Mouse (Mus musculus) lung, embryonic 15.5 days (tissue): ENCODE data around the gene Pacrg. TPM values are rescaled to one million over a fixed set of nuclear protein-coding genes. Genes with fewer than 3 reads are reported as not detected.

Source experiments
- ATAC-seq: fragments of 200-750 bp; cut with Nextera tagmentation; 2 replicates; pipeline ENCODE4 v1.8.0; 2017; ENCODE audit warnings: moderate number of reproducible peaks, borderline replicate concordance; ENCODE audit not compliant: low FRiP score, low TSS enrichment; ENCODE audit errors: extremely low read depth
- H3K27ac ChIP-seq: fragments of 300-500 bp; sonication (generic); 2 replicates; pipeline ENCODE4 v1.5.1; 2015; ENCODE audit warnings: moderate library complexity, mild to moderate bottlenecking, inconsistent platforms
- H3K27me3 ChIP-seq: fragments of 300-500 bp; sonication (generic); 2 replicates; pipeline ENCODE4 v1.6.1; 2015; ENCODE audit warnings: inconsistent platforms
- H3K36me3 ChIP-seq: fragments of 300-500 bp; sonication (generic); 2 replicates; pipeline ENCODE4 v1.6.1; 2015; ENCODE audit warnings: inconsistent platforms
- H3K4me1 ChIP-seq: fragments of 300-500 bp; sonication (generic); 2 replicates; pipeline ENCODE4 v1.6.1; 2015; ENCODE audit warnings: inconsistent platforms
- H3K4me2 ChIP-seq: fragments of 300-500 bp; sonication (generic); 2 replicates; pipeline ENCODE4 v1.6.1; 2015; ENCODE audit warnings: inconsistent platforms, mild to moderate bottlenecking, moderate library complexity
- H3K4me3 ChIP-seq: fragments of 300-500 bp; sonication (generic); 2 replicates; pipeline ENCODE4 v1.5.1; 2015; ENCODE audit warnings: mild to moderate bottlenecking, inconsistent platforms
- H3K9ac ChIP-seq: fragments of 300-500 bp; sonication (generic); 2 replicates; pipeline ENCODE4 v1.6.1; 2015; ENCODE audit warnings: inconsistent platforms
- H3K9me3 ChIP-seq: fragments of 300-500 bp; sonication (generic); 2 replicates; pipeline ENCODE4 v1.6.1; 2016; ENCODE audit warnings: inconsistent platforms
- WGBS: fragments of 180-500 bp; shearing (Covaris S2); methylation state at CpG from one replicate; pipeline ENCODE4 v1.1.7; 2015; 5-methylcytosine and 5-hydroxymethylcytosine counted together
- polyA plus RNA-seq: library from polyadenylated mRNA; unstranded; fragments of >200 nt; fragmentation: Nextera tagmentation; extraction: Ambion mirVana; gene quantifications from 2 replicates; pipeline ENCODE4 v1.2.1, GENCODE M21; 2015

The Pacrg gene
- polyA plus RNA-seq, 1 experiment from 2014 or later = 2.7 TPM

DNA sequence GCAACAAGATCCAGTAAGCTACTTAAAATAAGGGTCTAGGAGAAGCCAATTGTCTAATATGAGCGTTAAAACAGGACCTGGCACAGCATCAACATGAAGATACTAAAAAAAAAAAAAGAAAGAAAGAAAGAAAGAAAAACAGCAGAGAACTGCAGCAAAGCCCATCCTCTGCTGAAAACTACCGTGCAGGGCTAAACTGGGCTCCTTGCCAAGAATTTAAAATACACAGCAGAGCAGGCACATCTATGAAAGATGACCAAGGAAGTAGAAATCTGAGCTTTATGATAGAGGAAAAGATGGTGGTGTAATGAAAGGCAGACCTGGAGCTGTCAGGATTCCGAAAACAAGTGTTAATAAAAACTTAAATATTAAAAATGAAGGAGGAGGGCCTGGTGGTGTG is 48.5 kb downstream of the Pacrg start:
- Histone ChIP-seq H3K9me3 (no peaks in the 10 kb centered on the region), H3K9ac (no peak overlapping the region), H3K27ac (no peak overlapping the region), H3K27me3 (no peaks in the 10 kb centered on the region), H3K4me3 (no peak overlapping the region), H3K4me1 (peaks cover 6% of the 10 kb centered on the region; the same call in 1 of the 2 replicates), H3K36me3 (no peaks in the 10 kb centered on the region), H3K4me2 (no peak overlapping the region)
- WGBS = 20% methylated on average over 3 of the region's 3 CpGs
- no peak for ATAC-seq

DNA sequence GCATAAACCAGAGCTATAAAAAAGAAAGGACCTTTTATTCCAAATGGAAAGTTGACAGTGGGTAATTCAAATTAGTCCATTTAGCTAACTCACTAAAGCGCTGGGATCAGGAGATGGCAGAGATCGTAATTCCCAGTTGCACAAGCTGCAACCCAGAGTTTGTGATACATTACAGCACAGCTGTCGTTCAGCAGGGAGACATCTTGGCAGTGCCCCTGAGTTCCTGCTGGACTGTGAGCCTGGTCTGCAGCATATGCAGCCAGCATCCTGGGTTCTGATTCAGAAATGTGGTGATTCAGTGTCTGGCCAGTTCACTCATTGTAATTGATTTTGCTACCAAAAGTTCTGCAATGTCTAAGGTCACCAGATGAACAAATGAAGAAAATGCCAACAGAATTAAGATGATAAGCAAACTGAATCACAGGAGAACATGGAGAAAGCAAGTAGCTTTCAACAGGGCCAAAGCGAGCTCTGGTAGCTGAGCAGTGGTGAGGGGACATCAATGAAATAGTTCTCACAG is 55.6 kb downstream of the Pacrg start:
- Histone ChIP-seq H3K27ac (no peak overlapping the region), H3K4me2 (no peak overlapping the region), H3K27me3 (no peaks in the 10 kb centered on the region), H3K4me1 (no peaks in the 10 kb centered on the region), H3K9me3 (no peaks in the 10 kb centered on the region), H3K36me3 (no peaks in the 10 kb centered on the region), H3K9ac (no peak overlapping the region), H3K4me3 (no peak overlapping the region)
- ATAC-seq = no peak
- 66% methylated on average over 4 of the region's 4 CpGs for WGBS

DNA sequence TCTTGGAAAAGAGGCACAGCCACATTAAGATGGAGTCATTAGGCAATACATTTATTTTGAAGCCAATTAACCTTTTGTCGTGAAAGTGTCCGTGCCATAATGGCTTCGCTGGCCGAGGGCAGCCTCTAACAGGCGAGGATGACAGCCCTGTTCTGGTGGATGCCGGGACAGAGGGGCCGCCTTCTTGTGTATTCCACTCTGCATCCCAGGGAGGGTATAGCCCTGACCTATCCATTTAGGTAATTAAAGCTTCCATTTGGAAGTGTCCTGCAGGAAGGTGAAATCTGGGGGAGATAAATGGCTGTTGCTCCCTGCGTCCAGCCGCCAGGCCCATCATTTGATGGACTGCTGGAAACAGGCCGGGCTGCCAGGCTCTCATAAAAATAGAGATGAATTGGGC is 63.6 kb downstream of the Pacrg start:
- Histone ChIP-seq H3K4me3 (no peak overlapping the region), H3K9me3 (no peaks in the 10 kb centered on the region), H3K36me3 (no peaks in the 10 kb centered on the region), H3K27me3 (no peaks in the 10 kb centered on the region; the same call in 1 of the 2 replicates), H3K27ac (no peak overlapping the region), H3K9ac (no peak overlapping the region), H3K4me2 (no peak overlapping the region), H3K4me1 (peaks cover 10% of the 10 kb centered on the region)
- no peak for ATAC-seq
- WGBS = 28% methylated on average over 10 of the region's 10 CpGs

DNA sequence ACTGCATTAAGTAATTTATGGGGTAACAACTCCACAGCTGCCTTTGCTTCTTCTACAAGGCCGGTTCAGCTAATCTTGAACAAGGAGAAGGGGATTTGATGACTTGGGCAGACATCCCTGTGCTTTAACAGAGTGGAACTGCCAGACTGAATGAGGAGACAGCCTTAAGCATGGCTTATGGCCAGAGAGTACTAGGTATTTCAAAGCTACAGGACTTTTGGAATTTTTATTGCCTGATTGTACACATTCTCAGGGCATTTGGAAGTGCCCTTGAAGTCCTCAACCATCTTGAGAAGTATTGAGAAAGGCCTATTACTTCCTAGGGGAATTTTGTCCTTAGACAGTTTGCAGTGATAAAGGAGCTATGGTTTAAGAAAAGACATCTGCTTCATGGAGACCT is 65.6 kb downstream of the Pacrg start:
- Histone ChIP-seq H3K4me3 (no peak overlapping the region), H3K27me3 (no peaks in the 10 kb centered on the region; the same call in 1 of the 2 replicates), H3K4me2 (no peak overlapping the region), H3K27ac (no peak overlapping the region), H3K4me1 (peaks cover 10% of the 10 kb centered on the region), H3K36me3 (no peaks in the 10 kb centered on the region), H3K9me3 (no peaks in the 10 kb centered on the region), H3K9ac (no peak overlapping the region)
- ATAC-seq = peak; percentile 35; the same call in 1 of the 2 replicates
- WGBS = 14% methylated on average over 1 of the region's 1 CpGs

DNA sequence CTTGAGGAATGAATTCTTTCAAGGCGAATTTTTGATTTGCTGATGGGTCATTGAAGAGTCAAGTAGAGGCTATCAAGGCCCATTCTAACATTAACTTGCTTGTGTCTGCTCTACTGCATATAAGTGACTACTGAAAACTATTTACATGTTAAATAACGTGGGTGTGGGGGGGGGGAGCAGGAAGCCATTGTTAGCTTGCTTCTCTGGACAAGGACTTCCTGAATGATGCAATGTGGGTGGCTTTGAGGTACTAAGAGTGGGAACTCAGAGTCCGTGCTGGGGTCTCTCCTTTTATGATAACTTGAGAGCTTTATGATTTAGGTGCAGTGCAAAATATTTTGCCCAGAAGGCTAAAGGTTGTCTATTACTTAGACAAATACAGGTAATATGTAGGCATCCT is 67.9 kb downstream of the Pacrg start:
- Histone ChIP-seq H3K27ac (no peak overlapping the region), H3K4me3 (no peak overlapping the region), H3K27me3 (no peaks in the 10 kb centered on the region), H3K4me1 (peaks cover 10% of the 10 kb centered on the region), H3K9ac (no peak overlapping the region), H3K4me2 (no peak overlapping the region), H3K36me3 (no peaks in the 10 kb centered on the region), H3K9me3 (no peaks in the 10 kb centered on the region)
- 38% methylated on average over 3 of the region's 3 CpGs for WGBS
- no peak for ATAC-seq

DNA sequence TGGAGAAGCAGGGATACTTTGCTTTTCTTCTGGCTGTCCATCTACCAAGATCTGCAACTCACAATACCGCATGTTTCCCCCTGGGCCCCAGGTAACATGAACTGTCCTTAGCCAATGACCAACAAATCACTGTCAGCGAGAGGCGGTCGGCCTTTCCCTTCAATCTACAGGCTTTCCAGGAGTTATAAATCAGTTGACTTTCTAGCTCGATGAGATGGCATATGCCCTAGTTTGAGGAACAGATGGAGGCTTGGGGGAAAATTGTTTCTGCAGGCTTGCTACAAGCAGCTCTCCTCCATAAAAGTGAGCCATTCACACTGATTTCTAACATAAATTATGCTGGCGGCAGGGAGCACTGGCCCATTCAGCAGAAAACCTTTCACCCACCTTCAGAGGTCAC is 70.2 kb downstream of the Pacrg start:
- Histone ChIP-seq H3K36me3 (no peaks in the 10 kb centered on the region), H3K27me3 (no peaks in the 10 kb centered on the region), H3K9ac (no peak overlapping the region), H3K9me3 (no peaks in the 10 kb centered on the region), H3K4me2 (no peak overlapping the region), H3K27ac (no peak overlapping the region), H3K4me3 (no peak overlapping the region), H3K4me1 (no peaks in the 10 kb centered on the region)
- WGBS = 79% methylated on average over 6 of the region's 6 CpGs
- no peak for ATAC-seq

DNA sequence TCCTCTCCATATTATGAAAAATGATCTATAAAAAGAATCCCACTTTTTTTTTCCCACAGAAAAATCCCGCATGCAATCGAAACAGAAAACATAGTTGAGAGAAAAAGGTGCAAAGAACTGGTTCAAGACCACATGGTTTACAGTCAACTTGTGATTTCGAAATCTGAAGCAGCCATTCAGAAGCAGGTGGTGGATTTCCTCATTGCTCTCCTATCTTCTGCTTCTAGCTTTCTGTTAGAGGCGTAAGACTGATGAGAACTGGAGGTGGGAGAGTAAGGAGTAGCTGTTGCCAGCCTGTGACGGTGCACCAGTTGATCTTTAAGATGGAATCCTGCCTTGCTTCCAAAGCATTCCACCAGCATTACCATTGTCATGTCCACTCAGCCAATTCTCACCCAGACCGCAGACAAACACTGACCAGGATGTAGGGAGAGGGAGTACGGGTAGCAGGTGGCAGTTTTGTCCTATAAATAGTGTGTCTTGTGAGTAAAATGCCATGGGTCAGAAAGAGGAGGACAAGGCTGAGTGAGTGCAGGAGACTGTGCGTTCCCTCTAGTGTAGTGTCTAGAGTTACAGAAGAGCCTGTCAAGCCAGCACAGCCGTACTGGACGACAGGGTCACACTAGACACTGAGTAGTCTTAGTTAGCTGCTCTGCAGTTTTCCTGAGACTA is 73.2 kb downstream of the Pacrg start:
- 65% methylated on average over 10 of the region's 10 CpGs for WGBS
- H3K9me3 ChIP-seq = no peaks in the 10 kb centered on the region
- H3K4me2 ChIP-seq = no peak overlapping the region
- H3K36me3 ChIP-seq = no peaks in the 10 kb centered on the region
- H3K4me3 ChIP-seq = no peak overlapping the region
- no peak for ATAC-seq
- no peak overlapping the region for H3K9ac ChIP-seq
- no peaks in the 10 kb centered on the region for H3K27me3 ChIP-seq
- no peak overlapping the region for H3K27ac ChIP-seq
- H3K4me1 ChIP-seq = no peaks in the 10 kb centered on the region

DNA sequence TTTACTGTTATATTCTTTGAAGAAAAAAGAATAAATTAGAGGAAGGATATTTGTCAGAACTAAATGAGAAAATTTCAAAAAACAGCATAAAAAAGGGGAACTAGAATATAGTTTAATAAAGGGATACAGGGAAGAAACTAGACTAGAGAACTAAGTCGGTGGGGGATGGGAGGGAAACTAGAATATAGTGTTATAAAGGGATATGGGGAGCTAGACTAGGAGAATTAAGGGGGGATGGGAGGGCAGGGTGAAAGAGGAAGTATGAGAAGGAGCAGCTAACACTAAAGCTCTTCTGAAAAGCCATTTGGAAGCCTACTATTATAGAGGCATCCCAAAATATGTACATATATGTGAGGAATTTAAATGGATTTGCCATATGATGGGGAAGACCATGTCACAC is 75.8 kb downstream of the Pacrg start:
- Histone ChIP-seq H3K9ac (no peak overlapping the region), H3K36me3 (no peaks in the 10 kb centered on the region), H3K4me3 (no peak overlapping the region), H3K4me1 (no peaks in the 10 kb centered on the region), H3K27me3 (no peaks in the 10 kb centered on the region), H3K9me3 (no peaks in the 10 kb centered on the region), H3K27ac (no peak overlapping the region), H3K4me2 (no peak overlapping the region)
- ATAC-seq = no peak
- 88% methylated on average over 1 of the region's 1 CpGs for WGBS

DNA sequence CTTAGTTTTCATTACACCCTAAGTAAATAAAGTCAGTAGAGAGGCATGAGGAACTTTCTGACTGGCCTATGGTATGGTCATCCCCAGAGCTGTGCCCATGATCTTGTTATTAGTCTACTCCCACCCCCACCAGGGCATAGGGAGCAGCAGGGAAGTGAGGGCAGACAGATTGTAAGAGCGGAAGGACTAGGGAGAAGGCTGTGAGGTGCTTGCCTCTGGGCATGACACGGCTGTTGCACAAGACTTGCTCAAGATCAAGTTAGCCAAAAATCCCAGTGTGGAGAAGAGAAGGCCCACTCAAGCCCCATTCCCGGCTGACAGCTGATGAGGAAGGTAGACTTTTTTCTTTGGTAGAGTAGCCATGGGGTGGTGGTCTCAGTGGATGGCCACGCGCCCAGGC is 82.7 kb downstream of the Pacrg start:
- no peak overlapping the region for H3K27ac ChIP-seq
- no peak overlapping the region for H3K9ac ChIP-seq
- 95% methylated on average over 5 of the region's 5 CpGs for WGBS
- no peaks in the 10 kb centered on the region for H3K27me3 ChIP-seq
- no peaks in the 10 kb centered on the region for H3K9me3 ChIP-seq
- no peaks in the 10 kb centered on the region for H3K36me3 ChIP-seq
- no peak for ATAC-seq
- no peak overlapping the region for H3K4me3 ChIP-seq
- H3K4me2 ChIP-seq = no peak overlapping the region
- H3K4me1 ChIP-seq = no peaks in the 10 kb centered on the region

DNA sequence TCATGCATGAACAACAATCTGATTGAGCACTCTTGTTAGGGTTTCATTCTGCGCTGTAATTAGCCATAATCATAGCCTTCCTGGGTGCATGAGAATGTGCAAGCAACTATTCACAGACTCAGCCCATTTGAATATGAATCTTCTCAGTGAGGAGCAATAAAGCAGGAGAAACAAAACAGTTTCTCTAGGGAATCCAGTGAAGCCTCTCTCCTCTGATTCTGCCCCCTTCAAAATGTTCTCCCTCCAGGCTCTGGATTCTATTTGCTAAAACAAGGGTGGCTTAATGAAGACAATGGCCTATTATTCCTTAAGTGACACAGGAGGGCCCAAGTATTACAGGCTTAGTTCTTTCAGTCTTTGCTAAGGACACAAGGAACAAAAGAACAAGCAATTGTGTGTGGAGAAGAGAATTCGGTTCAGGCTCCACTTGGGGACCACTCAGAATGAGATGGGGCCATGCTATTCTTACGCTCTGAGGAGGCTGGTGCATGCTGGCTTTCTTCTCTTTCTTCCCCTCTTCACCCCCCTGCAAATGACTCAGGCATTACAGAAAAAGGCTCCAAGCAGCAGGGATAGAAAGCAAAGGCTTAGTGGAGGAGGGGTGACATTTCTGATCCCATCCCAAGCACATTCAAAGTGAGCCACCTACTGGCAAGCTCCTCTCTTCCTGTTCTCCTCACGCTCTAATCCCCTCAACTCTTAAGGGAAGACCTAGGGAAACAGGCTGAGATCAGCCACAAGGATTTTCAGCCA is 95.2 kb downstream of the Pacrg start:
- peaks cover 13% of the 10 kb centered on the region for H3K4me1 ChIP-seq
- no peak overlapping the region for H3K9ac ChIP-seq
- no peaks in the 10 kb centered on the region for H3K27me3 ChIP-seq
- H3K27ac ChIP-seq = no peak overlapping the region
- H3K4me3 ChIP-seq = no peak overlapping the region
- ATAC-seq = peak; percentile 83; the same call in 1 of the 2 replicates
- H3K9me3 ChIP-seq = no peaks in the 10 kb centered on the region
- H3K4me2 ChIP-seq = no peak overlapping the region
- H3K36me3 ChIP-seq = no peaks in the 10 kb centered on the region
- WGBS = 34% methylated on average over 4 of the region's 4 CpGs

DNA sequence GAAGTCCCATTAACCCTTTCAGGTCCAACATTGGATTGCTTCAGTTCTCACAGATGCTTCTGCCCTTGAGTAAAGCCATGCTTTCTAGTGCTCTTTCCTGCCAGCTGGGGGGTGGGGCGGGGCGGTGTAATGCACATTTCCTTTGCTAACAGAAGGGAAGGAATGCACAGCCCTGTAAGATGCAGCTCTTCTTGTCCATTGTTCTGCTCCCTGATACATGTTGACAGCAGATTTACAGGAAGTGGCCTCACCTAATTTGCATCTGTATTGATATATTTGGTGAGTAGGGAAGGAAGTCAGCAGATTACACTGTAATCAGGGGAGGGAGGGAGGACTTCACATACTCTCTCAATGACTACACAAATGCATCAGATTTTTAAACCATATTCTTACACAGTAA is 100.0 kb downstream of the Pacrg start:
- Histone ChIP-seq H3K9me3 (no peaks in the 10 kb centered on the region), H3K27ac (no peak overlapping the region), H3K36me3 (no peaks in the 10 kb centered on the region), H3K4me2 (no peak overlapping the region), H3K9ac (no peak overlapping the region), H3K4me1 (peaks cover 16% of the 10 kb centered on the region), H3K27me3 (no peaks in the 10 kb centered on the region), H3K4me3 (no peak overlapping the region)
- ATAC-seq = 0 out of 2 replicates have a peak, but pooled peaks have one; percentile 35
- 74% methylated on average over 2 of the region's 2 CpGs for WGBS

DNA sequence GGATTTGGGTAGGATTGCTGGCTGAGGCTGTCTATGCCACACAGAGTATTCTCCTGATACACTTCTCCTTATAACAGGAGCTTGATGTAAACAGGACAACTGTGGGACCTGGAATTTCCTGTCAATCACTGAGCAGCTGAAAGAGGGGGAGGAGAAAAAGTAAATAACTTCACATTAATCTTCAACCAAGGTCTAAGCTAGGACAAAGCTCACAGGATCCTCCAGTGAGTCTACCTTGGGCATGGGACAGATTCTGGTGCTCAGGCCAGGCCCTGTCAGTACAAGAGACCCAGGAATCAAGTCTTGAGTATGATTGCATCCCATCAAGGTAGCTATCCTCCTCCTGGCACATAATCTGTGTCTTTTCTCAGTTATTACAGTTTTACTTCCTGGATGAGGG is 102.1 kb downstream of the Pacrg start:
- no peak overlapping the region for H3K9ac ChIP-seq
- H3K36me3 ChIP-seq = no peaks in the 10 kb centered on the region
- H3K27me3 ChIP-seq = no peaks in the 10 kb centered on the region
- ATAC-seq = no peak
- no peak overlapping the region for H3K27ac ChIP-seq
- 0 out of 2 replicates have a peak, but pooled peaks cover 3% of the 10 kb centered on the region for H3K4me1 ChIP-seq
- no peak overlapping the region for H3K4me3 ChIP-seq
- no peaks in the 10 kb centered on the region for H3K9me3 ChIP-seq
- H3K4me2 ChIP-seq = no peak overlapping the region
